ENCODE assay signal across 12 mouse cellular contexts in genomic region chr11:21096590-21096989, GRCm38 (mm10). TPM values are rescaled to one million over a fixed set of nuclear protein-coding genes. Genes with fewer than 3 reads are reported as not detected.
DNase-seq lines count a peak whose midpoint lies in the region; ATAC-seq and TF ChIP-seq lines count a peak whose summit lies in the region.
"Had no signal": no experiment of that assay in that cellular context is flagged by ENCODE, and none has a peak within 500 bp of the region (broad histone marks: within the 10 kb centered on the region; RNA-seq: fewer than 3 reads in every experiment).

No protein-coding gene starts in this region.

- H3K27ac ChIP-seq in kidney, embryonic 16.5 days (ENCODE audit: low read length): no peak overlapping the region
- H3K27ac ChIP-seq: forebrain, embryonic 13.5 days; liver, embryonic 13.5 days had no signal

- peaks cover 6% of the 10 kb centered on the region; the same call in 1 of the 2 replicates for H3K36me3 ChIP-seq in kidney, embryonic 16.5 days (ENCODE audit: insufficient read depth, low read length)
- H3K36me3 ChIP-seq: liver, embryonic 13.5 days had no signal

- H3K4me3 ChIP-seq in kidney, embryonic 16.5 days (ENCODE audit: low read length): no peak overlapping the region
- H3K4me3 ChIP-seq: forebrain, embryonic 13.5 days; heart, embryonic 12.5 days; liver, embryonic 13.5 days had no signal

- H3K4me2 ChIP-seq in kidney, embryonic 16.5 days (replicated peaks; ENCODE audit: low read depth, low read length): no peak overlapping the region
- H3K4me2 ChIP-seq: forebrain, embryonic 13.5 days; heart, embryonic 12.5 days; liver, embryonic 13.5 days had no signal

- H3K9ac ChIP-seq in kidney, embryonic 16.5 days (replicated peaks; ENCODE audit: low read length): no peak overlapping the region
- H3K9ac ChIP-seq: forebrain, embryonic 13.5 days; heart, embryonic 12.5 days; liver, embryonic 13.5 days had no signal

- no peaks in the 10 kb centered on the region for H3K9me3 ChIP-seq in kidney, embryonic 16.5 days (ENCODE audit: low read length)
- H3K9me3 ChIP-seq: forebrain, embryonic 13.5 days; heart, embryonic 12.5 days; liver, embryonic 13.5 days had no signal

- no peak for ATAC-seq in kidney, embryonic 16.5 days (ENCODE audit: low FRiP score, low TSS enrichment)
- no peak for ATAC-seq in Patski
- ATAC-seq in megakaryocyte, adult 5-6 weeks (ENCODE audit: poor library complexity, severe bottlenecking): peak; percentile 45; the same call in 1 of the 2 replicates
- ATAC-seq: forebrain, embryonic 13.5 days; inflammation-experienced regulatory T-cells, adult 6 months had no signal

- H3K4me1 ChIP-seq in kidney, embryonic 16.5 days (ENCODE audit: insufficient read depth, low read length): peaks cover 18% of the 10 kb centered on the region

- H3K27me3 ChIP-seq in kidney, embryonic 16.5 days (ENCODE audit: insufficient read depth, low read length): no peaks in the 10 kb centered on the region
- no peaks in the 10 kb centered on the region for H3K27me3 ChIP-seq in Patski
- H3K27me3 ChIP-seq: forebrain, embryonic 13.5 days; heart, embryonic 12.5 days; liver, embryonic 13.5 days had no signal

- CTCF ChIA-PET in Patski (lab: Charles Lee): interaction anchor here (1.0 kb wide), 1 partner anchor 13 kb away, joined by 3 read pairs; no protein-coding TSS in a partner anchor

- WGBS in kidney, embryonic 16.5 days: 95% methylated on average over 2 of the region's 2 CpGs

- intact Hi-C loops in gastrocnemius, postnatal 14 days (cut with DNase I; ENCODE audit: low total_unique reads): no loop called here
- intact Hi-C loops in gastrocnemius, postnatal 36 days (cut with DNase I): loop anchor here (10.0 kb wide), 1 partner anchor 138 kb away; the partner anchor contains the start of gene Vps54

- TF ChIP-seq CTCF in Patski (IDR thresholded peaks at IDR 0.05): peak; percentile 31

- POLR2A ChIA-PET in Patski (lab: Charles Lee): no interaction called here

- in situ Hi-C loops in Patski (cut with MboI; ENCODE audit: low pct_unique_long_range_greater_than_20kb): no loop called here

- peak; percentile 16 to 18 for DNase-seq in kidney, postnatal 4 days
- peak; percentile 60 for DNase-seq in CD4-positive, CD25-positive, alpha-beta regulatory T cell, adult 2 months (ENCODE audit: low read depth, low spot score)
- no peak for DNase-seq in Patski (ENCODE audit: low read depth, low spot score)
- DNase-seq in embryo, embryonic 10.5 days (ENCODE audit: low spot score): no peak
- DNase-seq in gastrocnemius, postnatal 14 days: no peak
- DNase-seq in gastrocnemius, postnatal 36 days: no peak
- DNase-seq: liver, embryonic 13.5 days had no signal

RNA-seq across cellular contexts. Expression of gene Peli1, which starts 5.5 kb away (rescaled TPM):
- polyA plus RNA-seq in kidney, embryonic 16.5 days (2015; fragmentation: Nextera tagmentation; extraction: Ambion mirVana): 41.4 and 43.5 TPM in 2 replicates
- polyA plus RNA-seq in Patski (2021): 13.1 TPM
- 48.8 and 50.4 TPM in 2 replicates for total RNA-seq in megakaryocyte, adult 5-6 weeks (2015)
- total RNA-seq in megakaryocyte, adult 5-6 weeks (2017): 29.0 and 40.9 TPM in 2 replicates
- total RNA-seq in gastrocnemius, postnatal 14 days (2021): 10 to 100 TPM; 13.9 to 16.8 TPM
- 10 to 100 TPM; 11.0 to 11.4 TPM for total RNA-seq in gastrocnemius, postnatal 36 days (2021)

Comparison
In these comparisons a context has a peak if more than half of its experiments do, and no peak if none do; other contexts are left out.
1. DNase-seq: peak in kidney, postnatal 4 days (2 of 2) and CD4-positive, CD25-positive, alpha-beta regulatory T cell, adult 2 months (single experiment); none in Patski (single experiment), embryo, embryonic 10.5 days (single experiment), gastrocnemius, postnatal 14 days (single experiment) and gastrocnemius, postnatal 36 days (0 of 2).